Comparison of ENCODE assay signal across 10 mouse cellular contexts in the genomic region with DNA sequence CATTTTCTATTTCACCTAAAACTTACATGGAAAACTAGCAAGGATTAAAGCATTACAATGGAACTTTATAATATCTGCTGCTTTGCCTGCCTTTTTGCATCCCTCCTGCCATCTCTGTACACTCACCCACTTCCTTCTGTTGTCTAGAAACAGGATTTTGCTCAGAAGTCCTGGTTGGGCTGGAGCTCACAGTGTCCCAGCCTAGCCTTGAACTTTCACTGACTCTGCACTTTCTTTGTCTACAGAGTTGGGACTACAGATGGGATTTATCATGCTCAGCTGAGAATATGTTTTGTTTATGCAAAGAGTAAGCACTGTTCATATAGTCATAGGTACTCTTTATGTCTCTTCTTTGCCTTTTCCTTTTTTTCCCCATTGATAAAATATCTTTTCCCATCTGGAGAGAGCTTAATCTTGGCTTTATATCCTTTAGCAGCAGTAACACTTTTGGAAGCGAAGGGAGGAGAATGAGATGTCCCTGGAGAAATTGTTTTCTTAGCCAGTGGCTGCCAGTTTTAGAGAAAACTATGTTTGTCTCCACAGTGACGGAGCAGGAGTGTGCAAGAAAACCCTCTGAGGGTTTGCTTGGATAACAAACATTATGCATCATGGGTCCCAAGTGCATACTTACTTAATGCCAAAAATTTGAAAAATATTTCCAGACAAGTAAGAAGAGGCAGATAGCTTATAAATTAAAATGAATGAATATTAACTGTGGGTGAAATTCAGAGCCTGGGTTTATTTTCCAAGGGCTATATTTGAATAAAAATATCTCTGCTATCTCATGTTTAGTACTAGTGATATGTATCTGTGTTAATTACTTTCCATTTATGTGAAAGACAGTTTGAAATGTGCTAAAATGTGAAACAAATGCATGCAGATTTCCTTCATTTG.
DNase-seq lines count a peak whose midpoint lies in the region; ATAC-seq and TF ChIP-seq lines count a peak whose summit lies in the region.
"Had no signal": no experiment of that assay in that cellular context is flagged by ENCODE, and none has a peak within 500 bp of the region (broad histone marks: within the 10 kb centered on the region; RNA-seq: fewer than 3 reads in every experiment).

No protein-coding gene starts in this region.

- H3K4me3 ChIP-seq in lung, embryonic 16.5 days (ENCODE audit: low read length), result no peak overlapping the region
- no peak overlapping the region for H3K4me3 ChIP-seq in forebrain, postnatal 0 days (ENCODE audit: low read depth, low read length)
- H3K4me3 ChIP-seq: limb, embryonic 15.5 days had no signal

- no peaks in the 10 kb centered on the region for H3K27me3 ChIP-seq in lung, embryonic 16.5 days (ENCODE audit: control insufficient read depth, insufficient read depth, low read depth, low read length)
- H3K27me3 ChIP-seq in forebrain, postnatal 0 days (ENCODE audit: insufficient read depth, low read length), result no peaks in the 10 kb centered on the region
- H3K27me3 ChIP-seq: limb, embryonic 15.5 days had no signal

- 37% methylated on average over 2 of the region's 2 CpGs for WGBS in lung, embryonic 16.5 days
- 43% methylated on average over 2 of the region's 2 CpGs for WGBS in forebrain, postnatal 0 days

- H3K27ac ChIP-seq in lung, embryonic 16.5 days (ENCODE audit: low read length), result no peak overlapping the region
- peak overlapping the region; percentile 62 for H3K27ac ChIP-seq in forebrain, postnatal 0 days (ENCODE audit: low read depth, low read length)
- H3K27ac ChIP-seq: limb, embryonic 15.5 days had no signal

- intact Hi-C loops in heart, postnatal 25 days (cut with DNase I), result no loop called here

- H3K4me2 ChIP-seq in lung, embryonic 16.5 days (ENCODE audit: low read depth, low read length), result no peak overlapping the region
- H3K4me2 ChIP-seq in forebrain, postnatal 0 days (ENCODE audit: low read depth), result no peak overlapping the region
- H3K4me2 ChIP-seq: limb, embryonic 15.5 days had no signal

- H3K9me3 ChIP-seq in lung, embryonic 16.5 days (ENCODE audit: control insufficient read depth, low read length), result no peaks in the 10 kb centered on the region
- no peaks in the 10 kb centered on the region for H3K9me3 ChIP-seq in forebrain, postnatal 0 days (ENCODE audit: low read length)
- H3K9me3 ChIP-seq: limb, embryonic 15.5 days had no signal

- peaks cover 4% of the 10 kb centered on the region; the same call in 1 of the 2 replicates for H3K4me1 ChIP-seq in lung, embryonic 16.5 days (replicated peaks; ENCODE audit: control insufficient read depth, insufficient read depth, low read length)
- H3K4me1 ChIP-seq in forebrain, postnatal 0 days (ENCODE audit: insufficient read depth), result peaks cover 12% of the 10 kb centered on the region; the same call in 1 of the 2 replicates
- H3K4me1 ChIP-seq: limb, embryonic 15.5 days had no signal

- DNase-seq in heart, adult 9 months (ENCODE audit: low spot score in 2 of 2), result peak; percentile 48 to 62
- no peak for DNase-seq in heart, postnatal 25 days (ENCODE audit: low spot score)
- DNase-seq in lung, postnatal 14 days, result no peak
- DNase-seq in forebrain, postnatal 0 days, result peak; percentile 60
- DNase-seq in right cerebral cortex, postnatal 25 days, result peak; percentile 7
- DNase-seq: cerebellum, postnatal 25 days; thymus, postnatal 4 days had no signal

- peak; percentile 91 for ATAC-seq in lung, embryonic 16.5 days (ENCODE audit: low read depth)
- ATAC-seq in forebrain, postnatal 0 days, result peak; percentile 83
- ATAC-seq in cerebellum, adult (ENCODE audit: insufficient number of reproducible peaks, low FRiP score, low TSS enrichment), result no peak

- no peaks in the 10 kb centered on the region for H3K36me3 ChIP-seq in lung, embryonic 16.5 days (ENCODE audit: control insufficient read depth, insufficient read depth, low read length)
- no peaks in the 10 kb centered on the region for H3K36me3 ChIP-seq in forebrain, postnatal 0 days (ENCODE audit: insufficient read depth)
- H3K36me3 ChIP-seq: limb, embryonic 15.5 days had no signal

- TF ChIP-seq CTCF in forebrain, postnatal 0 days (IDR thresholded peaks at IDR 0.05; ENCODE audit: low read depth), result no peak

- no peak overlapping the region for H3K9ac ChIP-seq in lung, embryonic 16.5 days (ENCODE audit: low read length)
- H3K9ac ChIP-seq in forebrain, postnatal 0 days, result no peak overlapping the region
- H3K9ac ChIP-seq: limb, embryonic 15.5 days had no signal

Comparison
In these comparisons a context has a peak if more than half of its experiments do, and no peak if none do; other contexts are left out.
1. DNase-seq: peak in heart, adult 9 months (2 of 2), forebrain, postnatal 0 days (single experiment) and right cerebral cortex, postnatal 25 days (single experiment); none in heart, postnatal 25 days (single experiment) and lung, postnatal 14 days (single experiment).